Mouse (Mus musculus): ENCODE data around the gene Dach2.
"Not testable (repeated sequence)": the region's sequence is repeated elsewhere in the genome, so short reads cannot be mapped to it uniquely, and the experiment has no call there.

Gene Dach2

GRCm38 (mm10) chrX:113297404-113297803 lies at the start of gene Dach2:
TSS of gene Dach2 (plus strand) at chrX:113297510.
- no peak for DNase-seq

GRCm38 (mm10) chrX:113252427-113252826 lies 44.9 kb upstream of the Dach2 start:
- DNase-seq = not testable (repeated sequence)

DNA sequence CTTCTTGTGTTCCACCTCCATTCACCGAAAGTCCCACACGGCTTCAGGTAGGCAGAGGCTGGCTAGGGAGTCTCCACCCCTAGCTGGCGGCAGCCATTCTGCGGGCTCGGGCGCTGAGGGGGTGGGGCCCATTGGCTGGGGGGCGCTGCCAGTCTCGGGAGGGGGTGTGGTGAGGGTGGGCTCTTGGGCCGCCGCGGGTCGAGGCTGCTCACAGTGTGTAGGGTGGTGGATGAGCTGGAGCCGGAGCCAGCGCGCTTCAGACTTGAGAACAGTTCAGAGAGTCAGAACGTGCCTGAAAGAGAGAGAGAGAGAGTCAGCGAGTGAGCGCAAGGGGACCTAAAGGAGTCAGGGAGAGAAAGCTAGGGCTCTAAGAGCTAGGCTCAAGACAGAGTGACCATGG lies 721 bp downstream of the Dach2 start:
- peak; percentile 88 for DNase-seq

DNA sequence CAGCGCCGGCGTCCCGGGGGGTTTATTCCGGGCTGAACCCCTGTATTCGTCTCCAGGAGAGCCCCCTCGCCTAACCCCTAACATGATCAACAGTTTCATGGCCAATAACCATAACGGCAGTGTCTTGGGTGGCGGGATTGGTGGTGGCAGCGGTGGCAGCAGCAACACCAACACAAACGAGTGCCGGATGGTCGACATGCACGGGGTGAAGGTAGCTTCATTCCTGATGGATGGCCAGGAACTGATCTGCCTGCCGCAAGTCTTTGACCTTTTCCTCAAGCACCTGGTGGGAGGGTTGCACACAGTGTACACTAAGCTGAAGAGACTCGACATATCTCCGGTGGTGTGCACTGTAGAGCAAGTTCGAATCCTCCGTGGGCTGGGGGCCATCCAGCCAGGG lies 1.2 kb downstream of the Dach2 start:
- peak; percentile 46 for DNase-seq

DNA sequence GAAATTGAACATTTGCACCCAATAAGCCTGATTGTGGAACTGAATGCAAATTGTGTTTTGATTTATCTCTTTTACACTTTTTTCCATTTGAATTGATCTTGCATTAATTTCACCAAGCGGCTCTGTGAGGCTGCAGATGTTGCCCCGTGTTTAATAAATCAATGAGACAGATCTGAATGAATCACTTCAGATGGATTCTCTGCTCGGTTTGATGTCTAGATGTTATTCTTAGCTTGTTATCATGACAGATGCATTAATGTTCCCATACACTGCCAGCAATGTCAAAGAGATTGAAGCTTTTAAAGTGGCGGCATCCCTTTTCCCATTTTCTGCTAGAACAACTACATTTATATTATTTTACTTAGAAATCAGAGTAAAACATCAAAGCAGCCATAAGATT lies 7.0 kb downstream of the Dach2 start:
- DNase-seq = no peak

- no peak for DNase-seq
Measured at GRCm38 (mm10) chrX:113338143-113338542, 40.8 kb downstream of the Dach2 start.

DNA sequence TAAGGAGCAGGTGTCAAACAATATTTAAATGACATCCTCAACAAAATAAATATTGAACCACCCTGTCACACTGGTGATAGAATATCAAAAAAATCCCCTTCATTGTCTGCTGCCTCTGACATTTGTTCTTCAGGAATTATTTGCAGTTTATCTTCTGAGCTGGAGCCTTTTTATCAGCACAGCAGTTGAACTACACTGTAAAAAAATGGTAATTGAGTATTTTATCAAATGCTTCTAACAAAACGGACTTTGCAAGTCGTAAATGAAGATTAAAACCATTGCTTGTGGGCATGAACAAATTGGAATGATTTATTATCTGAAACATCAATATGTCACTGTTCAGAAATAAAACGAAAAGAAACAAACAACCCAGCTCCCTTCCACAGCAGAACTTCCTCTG lies 97.1 kb downstream of the Dach2 start:
- no peak for DNase-seq

DNA sequence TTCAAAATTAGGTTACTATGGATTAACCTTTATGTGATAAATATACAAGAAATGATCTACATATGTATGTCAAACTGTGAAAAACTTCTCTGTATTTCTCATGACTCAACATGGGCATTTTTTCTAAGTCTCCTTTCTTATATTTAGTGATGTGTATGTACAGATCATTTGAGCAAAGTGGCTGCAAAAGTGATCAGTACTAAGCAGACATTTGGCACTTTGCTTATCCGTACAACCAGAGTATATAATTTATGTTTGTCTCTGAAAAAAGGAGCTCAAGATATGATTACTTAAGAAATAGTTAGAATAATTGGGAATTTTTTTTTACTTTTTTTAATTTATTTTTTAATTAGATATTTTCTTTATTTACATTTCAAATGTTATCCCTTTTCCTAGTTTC lies 111.4 kb downstream of the Dach2 start:
- no peak for DNase-seq

DNA sequence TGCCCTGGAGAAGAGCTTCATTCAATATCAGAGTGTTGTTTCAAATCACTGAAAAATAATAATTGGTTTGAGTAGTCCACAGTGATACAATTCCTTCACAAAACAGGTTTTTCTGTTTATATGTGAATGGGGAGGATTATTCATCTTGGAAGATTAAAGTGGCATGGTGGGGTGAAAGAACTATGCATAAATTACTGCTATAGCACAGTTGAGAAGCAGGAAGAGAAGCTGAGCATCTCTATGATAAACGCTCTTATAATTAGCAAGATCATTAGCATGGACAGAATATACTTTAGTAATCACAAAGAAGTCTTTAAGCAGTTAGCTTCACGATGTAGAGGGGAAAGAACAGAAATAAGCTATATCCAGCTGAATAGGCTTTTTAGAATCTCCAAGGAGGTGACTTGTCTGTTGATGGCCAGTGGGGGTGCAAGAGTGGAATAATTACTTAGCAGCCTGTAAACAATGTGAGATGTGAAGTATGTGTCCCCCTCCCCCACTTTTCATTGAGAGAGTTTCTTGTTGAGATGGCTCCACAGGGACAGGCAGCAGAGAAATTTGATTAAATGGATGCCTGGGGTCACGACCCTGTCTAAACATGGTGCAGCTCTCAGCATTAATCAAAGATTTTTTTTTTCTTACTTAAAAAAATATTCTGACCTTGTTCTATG lies 124.3 kb downstream of the Dach2 start:
- no peak for DNase-seq

DNA sequence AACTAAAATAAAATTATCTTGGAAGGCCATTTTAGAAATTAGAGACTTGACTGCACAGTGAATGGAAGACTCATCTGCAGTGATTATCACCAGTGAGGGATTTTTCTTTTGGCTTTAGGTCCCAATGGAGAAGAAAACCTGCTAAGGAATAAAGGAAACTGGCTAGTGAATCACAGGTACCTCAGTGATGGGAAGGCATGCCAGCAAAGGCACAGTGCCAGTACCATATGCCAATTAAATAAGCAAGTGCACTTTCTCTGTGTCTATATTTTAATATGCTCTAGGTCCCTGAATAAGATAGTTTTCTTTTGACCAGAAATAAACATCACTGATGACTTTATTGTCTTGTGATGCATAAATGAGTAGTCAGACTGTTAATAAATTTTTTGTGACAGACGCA lies 184.8 kb downstream of the Dach2 start:
- no peak for DNase-seq

DNA sequence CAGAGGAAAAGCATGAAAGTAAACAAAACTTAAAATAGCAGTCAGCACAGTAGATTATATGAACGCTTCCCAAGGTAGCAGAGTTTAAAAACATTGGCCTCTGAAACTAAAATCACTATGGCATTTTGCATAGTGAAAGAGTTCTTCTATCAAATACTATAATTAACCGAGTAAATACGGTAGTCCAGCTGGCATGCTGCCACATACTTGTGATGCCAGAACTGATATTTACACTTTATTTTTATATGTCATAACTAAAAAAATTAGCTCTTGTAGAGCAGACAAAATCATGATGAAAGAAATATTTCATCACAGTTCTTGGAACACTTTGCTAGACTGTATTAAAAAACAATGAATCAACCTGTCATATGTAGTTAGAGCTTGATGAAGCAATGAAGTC lies 247.8 kb downstream of the Dach2 start:
- DNase-seq = no peak

GRCm38 (mm10) chrX:113563897-113564296 lies 266.6 kb downstream of the Dach2 start:
- DNase-seq = no peak

DNA sequence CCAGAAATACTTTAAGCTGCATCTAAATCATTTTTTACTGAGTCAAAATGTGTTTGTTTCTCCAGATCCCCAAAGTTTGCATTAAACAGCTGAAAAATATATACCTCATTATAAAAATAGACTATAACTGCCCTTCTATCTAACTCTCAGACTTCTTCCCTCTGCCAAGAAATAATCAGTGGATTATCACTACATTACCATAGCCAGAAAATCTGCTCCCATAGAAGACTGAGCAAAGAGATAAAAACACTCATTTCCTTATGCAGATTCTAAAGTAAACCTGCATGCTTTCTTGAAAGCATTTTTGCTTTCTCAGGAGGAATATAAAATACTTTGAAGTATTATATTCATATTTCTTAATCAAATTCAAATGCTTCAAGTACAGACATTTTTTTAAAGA lies 368.8 kb downstream of the Dach2 start:
- DNase-seq = no peak

DNA sequence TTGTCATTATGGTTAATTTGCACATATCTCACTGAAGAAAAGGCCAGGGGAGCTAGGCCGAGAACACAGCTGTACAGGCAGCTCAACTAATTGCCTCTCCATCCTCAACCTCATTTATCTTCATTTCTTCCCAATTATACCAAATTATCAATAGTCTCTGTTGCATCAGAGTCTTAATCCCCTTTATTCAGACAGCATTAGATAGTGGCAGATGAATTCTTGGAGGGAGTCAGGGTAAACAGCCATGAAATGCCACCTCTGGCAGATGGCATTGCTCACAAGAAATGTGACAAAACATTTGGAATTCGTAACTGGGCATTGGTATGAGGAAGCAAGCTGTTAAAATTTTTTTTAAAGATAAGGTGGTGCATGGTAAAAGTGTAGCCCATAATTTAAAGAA lies 389.9 kb downstream of the Dach2 start:
- DNase-seq = no peak

DNA sequence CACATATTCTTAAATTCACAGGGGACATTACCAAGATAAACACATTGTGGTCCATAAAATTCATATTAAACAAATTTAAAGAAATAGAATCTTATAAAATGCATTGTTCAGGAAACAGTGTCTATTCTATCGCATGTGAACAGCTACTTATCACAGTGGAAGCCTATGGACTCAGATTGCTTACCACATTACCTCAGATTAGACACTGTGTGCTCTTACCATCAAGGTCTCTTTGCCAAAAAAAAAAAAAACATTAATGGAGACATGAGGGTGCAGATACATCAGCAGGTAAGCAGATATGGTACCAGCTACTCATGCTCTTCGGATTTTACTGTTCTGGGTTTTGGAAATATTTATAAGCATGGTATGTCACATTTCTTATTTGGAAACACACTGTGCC lies 415.1 kb downstream of the Dach2 start:
- DNase-seq = no peak

DNA sequence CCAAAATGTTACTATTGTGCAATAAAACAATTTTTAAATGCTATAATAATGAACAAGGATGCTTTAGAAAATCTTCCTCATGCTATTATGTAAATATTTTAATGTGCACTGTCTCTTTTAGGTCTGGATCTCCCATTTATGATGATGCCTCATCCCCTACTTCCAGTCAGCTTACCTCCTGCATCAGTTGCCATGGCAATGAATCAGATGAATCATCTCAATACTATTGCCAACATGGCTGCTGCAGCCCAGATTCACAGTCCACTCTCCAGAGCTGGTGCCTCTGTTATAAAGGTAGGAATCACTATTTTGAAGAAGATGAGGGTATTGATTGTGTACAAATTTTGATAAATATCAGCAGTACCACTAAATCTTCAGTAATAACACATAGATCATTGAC lies 426.8 kb downstream of the Dach2 start:
- no peak for DNase-seq

GRCm38 (mm10) chrX:113747122-113747521 lies 449.8 kb downstream of the Dach2 start:
- DNase-seq = no peak

DNA sequence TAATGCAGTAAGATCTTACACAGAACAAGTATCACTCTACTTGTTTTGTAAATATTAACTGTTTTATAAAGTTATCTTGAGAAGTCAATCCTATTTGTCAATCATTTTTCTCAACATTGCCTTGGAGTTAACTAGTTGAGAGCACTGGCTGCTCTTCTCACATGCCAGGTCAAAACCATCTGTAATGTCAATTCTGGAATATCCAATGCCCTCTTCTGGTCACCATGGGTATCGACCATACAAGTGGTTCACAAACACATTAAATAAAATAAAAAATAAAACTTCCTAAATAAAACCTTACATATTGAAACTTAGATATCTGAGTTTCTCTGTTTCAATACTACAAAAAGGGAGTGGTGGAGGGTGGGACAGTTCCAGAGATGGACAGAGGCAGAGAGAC lies 495.0 kb downstream of the Dach2 start:
- no peak for DNase-seq

- no peak for DNase-seq
Measured at GRCm38 (mm10) chrX:113810369-113810768, 513.1 kb downstream of the Dach2 start.

DNA sequence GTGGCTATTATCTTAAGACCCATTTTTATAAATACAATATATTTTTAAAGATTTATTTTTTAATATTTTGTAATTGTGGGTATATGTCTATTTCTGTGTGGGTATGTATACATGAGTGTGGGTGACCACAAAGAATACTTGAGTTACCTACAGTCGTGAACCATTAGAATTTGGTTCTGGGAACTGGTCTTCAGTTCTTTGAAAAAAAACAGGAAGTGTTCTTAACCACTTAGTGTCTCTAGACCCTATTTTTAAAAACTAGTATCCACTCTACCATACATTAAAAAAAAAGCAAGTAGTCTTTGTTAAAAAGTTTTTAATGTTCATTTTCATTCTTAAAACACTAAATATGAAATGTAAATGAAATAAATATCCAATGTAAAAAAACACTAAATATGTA lies 529.5 kb downstream of the Dach2 start:
- DNase-seq = no peak

GRCm38 (mm10) chrX:113833062-113833461 lies 535.8 kb downstream of the Dach2 start:
- no peak for DNase-seq

GRCm38 (mm10) chrX:113867835-113868495 lies 570.7 kb downstream of the Dach2 start:
- DNase-seq = peak; percentile 92
